Mouse (Mus musculus): ENCODE data around the gene Akap5.

DNA sequence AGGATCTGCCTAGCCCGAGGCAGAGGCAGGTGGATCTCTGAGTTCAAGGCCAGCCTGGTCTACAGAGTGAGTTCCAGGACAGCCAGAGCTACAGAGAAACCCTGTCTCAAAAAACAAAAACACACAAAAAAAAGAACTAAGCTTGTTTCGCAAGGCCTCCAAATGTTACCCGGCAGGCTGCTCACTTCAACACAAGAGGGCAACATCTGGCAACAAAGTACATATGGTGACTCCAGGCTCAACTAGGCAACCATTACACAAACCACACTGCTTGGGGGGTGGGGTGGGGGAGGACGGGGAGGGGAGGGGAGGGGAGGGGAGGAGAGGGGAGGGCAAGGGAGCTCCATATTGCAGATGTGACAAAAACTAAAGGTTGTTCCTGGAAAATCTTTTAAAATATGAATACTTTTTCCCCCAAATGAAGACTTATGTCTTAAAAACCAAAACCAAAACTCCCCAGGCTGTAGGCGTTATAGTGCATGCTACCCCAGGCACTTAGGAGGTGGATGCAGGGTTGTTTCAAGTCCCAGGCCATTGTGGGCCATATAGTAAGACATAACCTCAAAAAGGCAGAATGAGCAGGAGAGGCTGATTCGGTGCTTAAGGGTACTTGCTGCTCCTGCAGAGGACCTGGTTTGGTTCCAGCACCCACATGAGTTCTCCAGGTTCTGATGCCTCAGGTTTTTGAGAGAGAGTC lies 21.2 kb downstream of the Akap5 start:
- TF ChIP-seq CTCF (IDR thresholded peaks at IDR 0.05; ENCODE audit: extremely low read depth, insufficient read depth, low read length): no peak
- TF ChIP-seq POLR2A (IDR thresholded peaks at IDR 0.05; ENCODE audit: extremely low read depth, insufficient read depth, low read length): no peak
